Mouse (Mus musculus): ENCODE measurements around the gene Pou5f1.

The Pou5f1 gene

DNA sequence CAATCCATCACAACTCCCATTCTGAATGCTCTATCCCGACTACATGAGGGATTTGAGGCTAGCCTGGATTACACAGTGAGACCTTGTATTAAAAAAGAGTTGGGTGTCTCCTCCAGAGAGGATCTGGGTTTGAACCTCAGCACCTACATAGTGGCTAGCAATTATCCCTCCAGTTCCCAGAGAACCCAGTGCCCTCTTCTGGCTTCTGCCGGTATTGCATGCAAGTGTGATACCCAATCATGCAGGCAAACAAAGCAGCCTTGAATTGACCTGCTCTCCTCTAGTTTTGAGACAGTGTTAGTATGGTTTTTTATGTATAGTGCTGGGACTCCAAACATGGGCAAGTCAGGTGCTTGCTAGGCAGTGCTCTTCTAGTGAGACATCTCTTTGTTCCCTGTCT is 8.1 kb downstream of the Pou5f1 start:
- peak; percentile 69 for DNase-seq (ENCODE audit: low spot score)

DNA sequence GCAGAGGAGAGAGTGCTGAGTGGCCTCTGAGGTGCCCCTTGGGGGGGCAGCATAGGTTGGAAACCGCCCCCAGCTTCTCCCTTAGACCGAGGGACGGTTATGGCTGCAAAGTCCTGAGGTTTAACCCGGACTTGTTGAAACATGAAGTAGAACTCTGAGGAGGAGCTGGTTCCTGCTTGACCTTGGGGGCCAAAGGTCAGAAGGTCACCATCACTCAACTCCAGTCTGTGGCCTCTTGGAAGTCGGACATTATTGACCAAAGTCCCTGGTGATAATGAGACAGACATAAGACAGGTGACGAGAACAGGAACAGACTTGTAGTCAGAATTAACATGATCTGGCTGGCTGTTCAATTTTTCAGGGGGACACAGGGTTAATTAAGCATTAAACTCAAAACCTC is 8.9 kb downstream of the Pou5f1 start:
- DNase-seq (ENCODE audit: low spot score): no peak

DNA sequence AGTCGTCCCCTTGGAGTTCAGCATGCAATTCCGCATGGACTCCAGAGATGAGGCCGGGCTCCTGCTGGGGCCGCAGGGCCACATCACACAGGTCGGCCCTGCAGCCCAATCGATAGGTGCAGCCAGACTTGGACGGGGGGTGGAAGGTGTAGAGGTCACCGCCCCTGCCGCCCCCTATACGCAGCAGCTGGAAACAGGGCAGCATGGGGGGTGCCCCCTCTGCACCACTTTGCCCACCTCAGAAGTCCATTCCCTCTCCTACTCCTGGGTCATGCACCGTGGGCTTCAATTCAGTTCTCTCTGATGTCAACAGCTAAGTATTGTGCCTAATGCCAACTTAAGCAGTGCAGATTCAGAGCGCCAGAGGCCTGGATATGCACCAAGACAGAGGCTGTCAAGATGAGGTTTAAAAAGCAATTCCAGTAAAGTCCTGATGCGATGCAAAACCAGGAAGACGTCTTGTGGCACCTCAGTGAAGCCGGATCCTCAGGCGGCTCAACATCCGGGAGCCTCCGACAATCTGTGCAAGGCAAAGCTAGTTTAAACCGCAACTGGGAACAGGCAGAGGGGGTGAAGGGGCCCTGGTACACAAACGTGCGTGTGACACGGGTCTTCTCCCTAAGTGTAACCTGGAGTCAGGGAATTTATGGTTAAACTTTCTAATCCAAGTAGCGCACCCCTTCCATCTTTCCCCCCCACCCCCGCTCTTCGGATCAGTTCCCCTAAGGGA is 10.3 kb downstream of the Pou5f1 start:
- DNase-seq (ENCODE audit: low spot score): no peak

DNA sequence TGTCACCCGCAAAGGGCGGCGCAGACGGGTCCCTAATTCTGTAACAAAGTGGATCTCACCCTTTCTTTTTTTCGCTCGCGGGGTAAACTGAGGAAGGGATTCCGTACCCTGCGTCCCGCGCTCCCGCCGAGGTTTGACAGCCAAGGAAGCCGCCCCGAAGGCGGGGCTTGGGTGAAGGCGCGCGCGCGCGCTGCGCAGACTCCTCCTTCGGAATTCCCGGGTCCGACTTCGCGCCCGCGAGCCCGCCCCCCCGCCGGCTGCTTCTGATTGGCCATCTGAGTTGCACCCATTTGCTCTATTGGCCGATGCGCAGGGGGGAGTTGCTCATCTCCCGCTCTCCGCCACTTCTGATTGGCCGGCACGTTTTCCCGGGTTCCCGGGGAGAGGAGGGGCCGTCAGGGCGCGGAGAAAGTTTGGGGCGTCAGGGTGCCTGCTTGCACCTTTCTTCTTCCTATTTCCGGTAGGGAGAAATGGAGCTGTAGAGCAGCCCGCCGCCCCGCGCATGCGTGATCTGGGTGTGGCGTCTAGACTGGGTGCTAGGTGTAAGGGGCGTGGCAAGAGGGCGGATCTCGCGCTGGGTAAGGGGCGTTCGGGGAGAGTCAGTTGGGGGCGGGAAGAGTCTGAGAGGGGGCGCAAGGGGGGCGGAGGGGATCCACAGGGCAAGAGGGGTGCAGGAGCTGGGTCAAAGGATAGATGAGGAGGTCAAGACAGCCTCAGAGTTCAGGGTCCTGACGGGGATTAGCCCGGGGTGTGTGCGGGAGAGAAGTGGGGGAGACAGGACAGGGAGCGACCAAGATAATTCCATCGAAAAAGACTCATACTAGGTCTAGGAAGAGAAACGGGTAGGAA is 11.1 kb downstream of the Pou5f1 start, which contains the start of the genes Tcf19 and Cchcr1:
Tcf19 (minus strand) TSS at position 173 of the 849 bp plus-strand sequence.
Cchcr1 (plus strand) TSS at position 449 of the 849 bp plus-strand sequence.
- DNase-seq (ENCODE audit: low spot score): peak; percentile 94

DNA sequence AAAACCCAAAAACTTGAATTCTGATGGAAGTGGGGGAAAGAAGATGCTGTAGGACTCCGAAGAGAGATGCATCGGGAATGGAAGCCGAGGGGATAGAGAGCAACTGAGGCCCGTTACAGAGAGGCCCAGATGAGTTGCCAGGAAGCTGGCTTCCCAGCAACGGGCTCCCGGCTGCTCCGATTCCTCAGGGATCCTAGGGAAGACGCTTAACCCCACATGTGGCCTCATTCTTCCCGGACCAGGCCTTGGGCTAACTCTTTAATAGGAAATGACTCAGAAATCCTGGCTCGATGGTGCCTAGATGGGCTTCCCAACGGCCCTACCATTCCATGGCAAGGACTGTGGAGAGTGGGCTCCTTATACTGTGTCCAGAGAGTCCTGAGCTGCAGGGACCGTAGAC is 11.7 kb downstream of the Pou5f1 start:
- DNase-seq (ENCODE audit: low spot score): no peak

DNA sequence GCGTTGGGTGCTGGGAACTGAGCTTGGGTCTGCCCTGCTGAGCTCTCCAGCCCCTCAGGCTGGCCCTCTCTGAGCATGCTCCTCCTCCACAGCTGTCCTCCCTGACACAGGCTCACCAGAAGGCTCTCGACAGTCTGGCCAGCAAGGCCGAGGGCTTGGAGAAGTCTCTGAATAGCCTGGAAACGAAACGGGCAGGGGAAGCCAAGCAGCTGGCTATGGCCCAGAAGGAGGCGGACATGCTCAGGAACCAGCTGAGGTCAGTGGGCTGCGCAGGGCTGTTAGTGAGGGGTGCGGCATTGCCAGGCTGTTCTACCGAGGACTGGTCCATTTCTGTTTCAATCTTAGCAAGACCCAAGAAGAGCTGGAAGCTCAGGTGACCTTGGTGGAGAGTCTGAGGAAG is 18.5 kb downstream of the Pou5f1 start:
- DNase-seq (ENCODE audit: low spot score): no peak

DNA sequence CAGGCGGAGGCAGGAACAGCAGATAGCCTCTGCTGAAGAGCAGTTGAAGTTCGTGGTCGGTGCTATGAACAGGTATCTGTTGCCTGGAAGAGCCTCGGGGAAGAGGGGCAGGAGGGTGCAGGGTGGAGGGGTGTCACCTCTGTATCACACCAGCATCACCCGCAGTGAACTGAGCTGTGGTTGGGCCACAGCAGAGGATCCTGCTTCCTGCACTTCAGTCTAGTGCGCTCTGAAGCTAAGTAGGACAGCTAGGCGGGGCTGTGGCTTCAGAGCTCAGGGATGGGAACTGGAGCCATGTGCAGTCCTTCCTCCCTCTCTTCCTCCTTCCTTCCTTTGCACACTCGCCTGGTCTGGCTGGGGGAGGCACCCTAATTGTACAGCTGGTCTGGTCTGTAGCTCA is 20.8 kb downstream of the Pou5f1 start:
- DNase-seq (ENCODE audit: low spot score): no peak

DNA sequence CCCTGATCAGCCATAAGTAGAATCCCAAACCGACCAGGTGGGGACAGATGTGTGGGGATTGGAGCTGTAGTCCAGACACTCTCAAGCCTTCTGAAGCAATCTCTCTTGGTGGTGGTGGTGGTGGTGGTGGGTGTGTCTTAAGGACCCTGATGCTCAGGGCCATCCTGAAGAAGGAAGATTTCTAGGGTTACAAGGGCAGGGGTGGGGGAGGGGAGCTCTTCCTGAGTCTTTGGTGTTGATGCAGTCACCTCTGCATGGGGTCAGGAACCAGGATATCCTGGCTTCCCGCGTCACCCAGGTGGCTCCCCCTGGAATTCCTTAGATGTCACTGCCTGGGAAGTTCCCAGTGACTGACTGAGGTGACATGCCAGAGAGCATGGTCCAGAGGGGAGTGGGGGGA is 26.5 kb downstream of the Pou5f1 start:
- no peak for DNase-seq (ENCODE audit: low spot score)

DNA sequence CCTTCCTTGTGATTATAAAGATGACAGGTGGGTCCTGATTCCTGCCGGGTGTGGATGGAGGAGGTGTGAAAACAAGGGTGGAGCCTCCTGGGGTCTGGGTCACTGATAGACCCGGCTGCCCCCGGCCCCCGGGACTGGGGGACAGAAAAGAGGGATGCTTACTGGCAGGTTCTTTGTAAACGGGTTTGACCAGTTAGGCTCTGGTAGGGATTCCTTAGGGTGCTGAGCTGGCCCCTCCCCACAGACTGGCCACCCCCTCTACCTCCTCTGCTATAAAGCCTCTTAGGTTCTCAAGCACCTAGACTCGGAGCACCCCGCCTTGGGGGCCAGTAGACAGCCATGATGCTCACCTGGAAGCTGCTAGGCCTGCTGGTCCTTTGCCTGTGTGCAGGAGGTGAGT is 27.1 kb downstream of the Pou5f1 start, which contains the start of gene Psors1c2:
Psors1c2 (plus strand) TSS at position 301 of the 400 bp plus-strand sequence.
- no peak for DNase-seq (ENCODE audit: low spot score)

DNA sequence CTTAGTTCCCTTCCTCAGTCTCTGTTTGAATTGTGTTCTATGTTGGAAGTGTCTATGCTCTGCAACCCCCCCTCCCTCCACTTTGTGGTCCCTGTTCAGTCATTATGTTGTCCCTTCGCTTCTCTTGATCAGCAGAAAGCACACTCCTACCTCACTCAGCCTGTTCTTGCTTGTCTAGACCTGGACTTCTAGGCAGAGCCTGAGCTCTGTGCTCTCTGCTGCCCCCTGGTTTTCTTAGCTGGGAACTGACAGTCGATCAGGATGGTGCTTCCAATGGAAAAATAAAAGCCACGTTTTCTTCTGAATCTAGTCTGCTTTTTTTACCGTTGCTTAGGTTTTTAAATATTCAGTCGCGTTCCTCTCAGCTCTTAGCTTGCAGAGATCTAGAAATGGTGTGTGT is 28.5 kb downstream of the Pou5f1 start:
- DNase-seq (ENCODE audit: low spot score): peak; percentile 74

DNA sequence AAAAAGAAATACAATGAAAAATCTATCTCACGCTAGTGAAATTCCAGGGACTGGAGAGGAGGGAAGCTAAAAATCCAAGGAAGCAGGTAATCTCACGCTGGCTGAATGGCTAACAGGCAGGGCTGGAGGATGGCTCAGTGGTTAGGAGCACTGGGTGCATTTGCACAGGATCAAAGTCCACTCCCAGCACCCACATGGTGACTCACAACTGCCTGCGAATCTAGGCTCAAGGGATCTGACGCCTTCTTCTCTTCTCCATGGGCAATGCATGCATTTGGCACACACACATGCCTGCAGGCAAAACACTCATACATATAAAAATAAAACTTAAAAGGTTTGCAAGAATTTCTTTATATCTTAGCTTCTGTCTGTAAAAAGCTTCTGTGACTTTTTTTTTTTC is 31.6 kb downstream of the Pou5f1 start:
- no peak for DNase-seq (ENCODE audit: low spot score)

DNA sequence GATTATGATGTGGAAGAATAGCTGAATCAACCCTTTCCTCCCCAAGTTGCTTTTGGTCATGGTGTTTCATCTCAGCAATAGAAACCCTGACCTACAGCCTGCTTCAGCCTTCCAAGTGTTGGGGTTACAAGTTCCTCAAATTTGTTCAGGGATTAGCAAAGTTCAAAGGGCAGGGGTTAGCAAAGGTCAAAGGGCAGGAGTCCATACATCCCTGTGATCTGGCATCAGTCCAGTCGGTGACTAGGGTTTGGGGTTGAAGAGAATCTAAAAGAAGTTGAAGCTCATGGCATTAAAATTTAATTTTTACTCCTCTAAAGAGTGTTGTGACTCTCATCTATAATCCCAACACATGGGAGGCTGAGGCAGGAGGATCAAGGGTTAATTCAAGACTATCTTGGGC is 32.7 kb downstream of the Pou5f1 start:
- DNase-seq (ENCODE audit: low spot score): no peak

DNA sequence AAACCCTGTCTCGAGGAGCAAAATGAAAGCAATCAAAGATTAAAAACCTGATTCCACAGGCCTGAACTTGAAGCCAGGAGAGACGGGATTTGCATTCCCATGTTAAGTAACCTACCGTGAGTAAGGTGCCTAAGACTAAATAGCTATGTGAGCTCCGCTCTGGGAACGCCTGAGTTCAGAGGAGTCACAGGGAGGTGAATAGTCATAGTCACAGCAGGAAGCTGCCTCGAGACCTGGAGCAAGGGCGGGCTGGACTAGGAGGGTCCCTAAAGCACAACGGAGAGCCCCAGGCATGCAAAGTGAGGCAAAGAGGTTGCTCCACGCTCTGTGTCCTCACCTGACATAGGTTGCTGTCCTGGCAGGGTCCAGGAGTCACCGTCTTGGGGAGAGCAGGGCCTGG is 33.7 kb downstream of the Pou5f1 start:
- DNase-seq (ENCODE audit: low spot score): no peak

DNA sequence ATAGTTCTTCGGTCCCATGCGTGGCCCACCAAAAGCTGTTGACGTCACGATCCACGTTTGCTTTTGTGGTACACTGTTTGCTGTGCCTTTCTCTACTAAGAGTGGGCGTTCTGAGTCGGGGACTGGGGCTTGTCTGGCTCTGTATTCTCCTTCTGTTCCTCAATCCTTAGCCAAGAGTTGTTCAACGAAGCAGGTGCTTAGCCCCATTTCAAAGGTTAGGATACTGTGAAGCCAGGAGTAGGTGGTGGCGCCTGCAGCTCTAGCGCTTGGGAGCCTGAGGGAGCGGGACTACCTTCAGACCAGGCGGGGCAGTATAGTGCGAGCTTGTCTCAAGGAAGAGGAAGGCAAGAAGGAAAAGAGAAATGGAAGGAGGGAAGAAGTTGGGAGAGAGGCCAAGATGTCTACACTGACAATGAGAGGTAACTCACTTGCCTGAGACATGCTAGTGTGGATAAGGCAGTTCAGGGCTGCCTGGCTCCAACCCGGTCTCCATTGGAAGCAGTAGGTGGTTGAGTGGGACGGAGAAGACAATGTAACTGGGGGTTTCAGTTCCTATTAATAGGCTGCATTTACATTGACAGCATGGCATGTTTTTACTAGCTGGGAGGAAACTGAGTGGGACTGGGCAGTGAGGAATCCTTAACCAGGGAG is 37.1 kb downstream of the Pou5f1 start:
- DNase-seq (ENCODE audit: low spot score): no peak

DNA sequence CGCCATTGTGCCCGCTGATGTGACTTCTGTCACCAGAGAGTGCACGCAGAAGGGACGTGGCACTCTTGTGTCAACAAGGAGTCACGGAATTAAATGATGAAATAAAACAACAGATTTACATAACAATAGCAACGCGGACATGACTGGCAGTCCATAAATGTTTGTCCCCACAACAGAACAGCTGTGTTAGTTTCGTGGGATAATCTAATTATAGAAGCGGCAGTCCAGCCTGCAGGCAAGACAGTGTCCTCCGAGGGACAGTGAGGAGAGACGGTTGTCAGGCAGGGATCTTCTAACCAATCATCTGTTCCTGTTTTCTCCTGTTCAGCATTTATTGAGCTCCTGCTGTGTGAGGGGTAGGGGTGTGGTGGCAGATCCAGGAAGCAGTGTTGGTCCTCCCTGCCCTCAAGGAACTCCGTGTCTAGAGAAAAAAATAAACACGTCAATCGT is 37.6 kb downstream of the Pou5f1 start:
- no peak for DNase-seq (ENCODE audit: low spot score)

DNA sequence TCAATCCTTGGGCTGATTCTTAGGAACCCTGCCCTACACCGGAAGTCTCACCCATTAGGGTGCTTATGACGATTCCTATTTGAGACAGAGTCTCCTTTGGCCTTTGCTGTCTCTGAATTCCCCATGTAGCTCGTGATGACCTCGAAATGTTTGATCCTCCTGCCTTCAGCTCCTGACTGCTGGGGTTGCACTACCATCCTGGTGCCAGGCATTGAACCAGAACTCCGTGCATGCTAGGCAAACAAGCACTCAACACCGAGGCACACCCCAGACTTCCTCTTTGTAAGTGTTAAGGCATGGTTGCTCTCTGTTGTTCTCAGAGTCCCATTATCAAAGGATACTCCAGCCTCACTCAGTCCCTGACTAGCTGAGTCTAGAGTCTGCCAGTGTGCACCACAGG is 38.2 kb downstream of the Pou5f1 start:
- DNase-seq (ENCODE audit: low spot score): no peak

DNA sequence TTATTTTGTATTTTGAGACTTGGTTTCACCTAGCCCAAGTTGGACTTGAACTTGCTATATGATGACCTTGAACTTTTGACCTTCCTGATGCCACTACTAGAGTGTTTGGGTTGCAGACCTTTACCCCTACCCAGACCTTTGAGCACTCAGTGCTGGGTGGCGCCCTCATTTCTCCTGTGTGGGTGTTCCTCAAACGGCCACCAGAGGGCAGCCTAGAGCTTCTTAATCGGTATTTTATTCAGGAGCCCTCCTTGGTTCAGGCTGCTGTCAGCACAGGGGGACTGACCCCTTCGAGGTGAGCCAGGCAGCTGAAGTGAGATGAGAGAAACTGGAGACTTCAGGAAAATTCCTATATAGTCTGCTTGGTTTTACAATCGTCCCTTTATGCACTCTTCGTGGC is 38.9 kb downstream of the Pou5f1 start:
- peak; percentile 52 for DNase-seq (ENCODE audit: low spot score)

DNA sequence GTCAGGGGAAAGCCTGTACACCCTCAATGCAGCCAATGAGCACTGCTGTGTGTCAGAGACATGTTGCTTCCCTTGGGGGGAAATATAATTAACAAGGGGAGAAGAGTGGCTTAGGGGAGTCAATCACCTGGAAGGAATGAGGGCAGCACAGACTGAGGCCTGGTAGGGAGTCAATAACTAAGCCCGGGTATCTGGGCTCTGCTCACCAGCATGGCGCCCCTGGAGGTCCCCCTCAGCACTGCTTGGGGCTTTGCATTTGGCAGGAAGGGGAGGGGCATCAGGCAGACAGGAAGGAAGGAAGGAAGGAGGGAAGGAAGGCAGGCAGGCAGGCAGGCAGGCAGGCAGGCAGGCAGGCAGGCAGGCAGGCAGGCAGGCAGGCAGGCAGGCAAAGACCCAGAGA is 41.6 kb downstream of the Pou5f1 start:
- DNase-seq (ENCODE audit: low spot score): no peak

DNA sequence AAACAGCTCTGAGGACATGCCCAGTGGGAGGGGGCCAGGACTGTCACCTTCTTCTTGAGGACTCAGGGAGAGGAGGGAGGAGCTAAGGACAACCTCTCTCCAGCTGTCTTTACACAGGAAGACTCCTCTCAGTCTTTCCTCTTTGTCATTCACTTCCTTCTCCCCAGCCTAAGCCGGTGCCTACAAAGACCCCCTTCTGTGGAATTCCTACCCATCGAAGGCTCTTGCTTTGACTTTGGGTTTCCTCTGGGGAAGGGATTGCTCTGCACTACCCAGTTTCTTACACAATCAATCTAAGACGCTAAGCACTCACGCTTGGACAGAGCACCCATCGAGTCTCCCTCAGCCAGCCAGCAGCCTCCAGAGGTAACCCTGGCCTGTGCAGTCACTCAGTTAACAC is 42.8 kb downstream of the Pou5f1 start:
- DNase-seq (ENCODE audit: low spot score): no peak

DNA sequence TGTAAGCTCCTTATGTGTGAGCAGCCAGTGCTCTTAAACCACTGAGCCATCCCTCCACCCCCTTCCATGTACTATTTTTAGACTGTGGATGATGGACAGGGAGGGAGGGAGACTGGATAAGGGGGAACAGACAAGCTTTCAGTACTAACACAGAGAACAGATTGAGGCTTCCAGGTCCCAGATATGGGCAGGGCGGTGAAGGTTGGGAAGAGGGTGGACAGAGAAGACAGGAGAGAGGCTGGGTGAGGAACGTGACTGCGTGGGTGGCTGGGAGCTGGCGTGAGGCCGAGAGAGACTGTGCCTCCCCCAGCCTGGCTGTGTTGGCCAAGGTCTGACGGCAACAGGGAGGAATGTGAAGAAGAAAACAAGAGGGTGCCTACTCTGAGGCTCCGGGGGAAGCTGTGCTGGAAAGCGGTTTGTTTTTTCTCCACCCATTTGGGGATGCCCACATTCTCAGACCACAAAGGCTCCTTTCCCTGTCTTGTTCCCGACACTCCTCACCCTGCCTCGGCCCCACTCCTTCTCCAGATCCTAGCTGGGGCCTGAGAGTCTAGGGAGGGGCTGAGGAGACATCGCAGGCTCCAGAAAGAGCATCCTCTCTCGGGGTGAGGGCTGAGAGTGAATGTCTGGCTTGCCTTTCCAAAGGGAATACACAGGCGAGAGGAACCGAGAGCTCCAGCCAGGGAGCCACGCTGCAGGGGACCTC is 43.8 kb downstream of the Pou5f1 start:
- peak; percentile 62 for DNase-seq (ENCODE audit: low spot score)

DNA sequence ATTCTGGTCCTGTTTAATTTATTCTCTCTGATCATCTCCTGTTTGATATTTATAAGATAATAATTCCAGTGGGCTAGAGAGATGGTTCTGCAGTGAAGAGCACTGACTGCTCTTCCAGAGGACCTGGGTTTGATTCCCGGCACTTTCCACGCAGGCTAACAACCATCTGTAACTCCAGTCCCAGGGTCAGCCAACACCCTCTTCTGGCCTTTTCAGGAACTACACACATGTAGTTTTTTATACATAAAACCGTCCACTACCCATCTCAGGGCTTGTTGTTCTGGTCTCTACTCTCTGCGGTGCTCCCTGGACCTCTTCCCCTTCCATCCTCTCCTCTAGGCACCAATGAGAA is 44.3 kb downstream of the Pou5f1 start:
- no peak for DNase-seq (ENCODE audit: low spot score)

DNA sequence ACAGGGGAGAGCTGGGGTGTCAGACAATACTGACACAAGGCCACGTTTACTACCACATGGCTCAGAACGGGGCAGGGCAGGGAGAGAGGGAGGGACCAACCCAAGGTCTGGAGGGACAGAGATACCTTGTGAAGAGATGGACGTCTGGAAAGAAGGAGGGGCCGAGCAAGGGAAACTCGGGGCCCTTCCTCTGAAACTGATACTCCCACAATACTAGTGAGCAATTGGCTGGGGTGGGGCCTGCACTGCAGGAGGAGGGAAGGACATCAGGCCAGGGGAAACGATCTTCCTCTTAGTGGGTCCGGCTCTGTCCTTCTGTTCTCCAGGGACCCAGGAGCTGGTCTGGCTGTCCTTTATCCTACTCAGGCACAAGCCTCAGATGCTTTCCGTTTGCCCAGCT is 45.1 kb downstream of the Pou5f1 start:
- no peak for DNase-seq (ENCODE audit: low spot score)
